Mouse (Mus musculus) spleen, postnatal 10 days (tissue): Measurements from ENCODE around the gene Prlhr.

ENCODE experiments used
- DNase-seq, 2 experiments: peaks; one replicate each; pipeline ENCODE4 v3.0.0; 2021 to 2022; ENCODE audit warnings: low spot score in 2 of 2

The Prlhr gene

GRCm38 (mm10) chr19:60468254-60468762 is at the start of gene Prlhr:
Prlhr (minus strand) TSS chr19:60468304.
- DNase-seq = peak in 1 of 2 experiments; percentile 10

- DNase-seq = no peak
Observed at GRCm38 (mm10) chr19:60515064-60515463, 47.0 kb upstream of the Prlhr start.

GRCm38 (mm10) chr19:60513431-60513830 is 45.3 kb upstream of the Prlhr start:
- no peak for DNase-seq

GRCm38 (mm10) chr19:60500209-60500608 is 32.1 kb upstream of the Prlhr start:
- no peak for DNase-seq

GRCm38 (mm10) chr19:60497171-60497570 is 29.1 kb upstream of the Prlhr start:
- no peak for DNase-seq

GRCm38 (mm10) chr19:60495772-60496171 is 27.7 kb upstream of the Prlhr start:
- DNase-seq = no peak

GRCm38 (mm10) chr19:60489566-60489965 is 21.5 kb upstream of the Prlhr start:
- DNase-seq = no peak

GRCm38 (mm10) chr19:60485261-60485660 is 17.2 kb upstream of the Prlhr start:
- DNase-seq = no peak

- DNase-seq = no peak
Observed at GRCm38 (mm10) chr19:60478859-60479258, 10.8 kb upstream of the Prlhr start.

- no peak for DNase-seq
Observed at GRCm38 (mm10) chr19:60477788-60478187, 9.7 kb upstream of the Prlhr start.

GRCm38 (mm10) chr19:60468846-60469245 is 742 bp upstream of the Prlhr start:
- peak in 1 of 2 experiments; percentile 53 for DNase-seq

- DNase-seq = peak in 1 of 2 experiments; percentile 18
Observed at GRCm38 (mm10) chr19:60467588-60468007, 506 bp downstream of the Prlhr start.

- peak; percentile 12 to 73 for DNase-seq
Observed at GRCm38 (mm10) chr19:60466953-60467570, 1.0 kb downstream of the Prlhr start.

GRCm38 (mm10) chr19:60465726-60466125 is 2.4 kb downstream of the Prlhr start:
- DNase-seq = no peak

- peak in 1 of 2 experiments; percentile 18 for DNase-seq
Observed at GRCm38 (mm10) chr19:60463896-60464295, 4.2 kb downstream of the Prlhr start.

GRCm38 (mm10) chr19:60463440-60463839 is 4.7 kb downstream of the Prlhr start:
- no peak for DNase-seq

GRCm38 (mm10) chr19:60461476-60461875 is 6.6 kb downstream of the Prlhr start:
- DNase-seq = no peak

GRCm38 (mm10) chr19:60459680-60460079 is 8.4 kb downstream of the Prlhr start:
- no peak for DNase-seq

GRCm38 (mm10) chr19:60459071-60459470 is 9.0 kb downstream of the Prlhr start:
- DNase-seq = no peak

GRCm38 (mm10) chr19:60455791-60456190 is 12.3 kb downstream of the Prlhr start:
- DNase-seq = no peak

GRCm38 (mm10) chr19:60440531-60440930 is 27.6 kb downstream of the Prlhr start:
- DNase-seq = no peak

- no peak for DNase-seq
Observed at GRCm38 (mm10) chr19:60440083-60440482, 28.0 kb downstream of the Prlhr start.

GRCm38 (mm10) chr19:60437566-60438241 is 30.4 kb downstream of the Prlhr start:
- DNase-seq = peak in 1 of 2 experiments; percentile 39
